Mouse (Mus musculus): ENCODE data around the gene Imp3. TPM values are rescaled to one million over a fixed set of nuclear protein-coding genes. Genes with fewer than 3 reads are reported as not detected.

Gene Imp3
- polyA plus RNA-seq (2014; fragmentation: Illumina TruSeq; extraction: RNeasy Lipid Tissue Mini Kit (QIAGEN cat#74804); ENCODE audit: low read depth, low replicate concordance): 12.1 TPM

GRCm38 (mm10) chr9:56937223-56938160 lies at the start of gene Imp3:
Gene Imp3, plus strand, starts transcription at chr9:56937475.

GRCm38 (mm10) chr9:56928041-56928811 lies 9.0 kb upstream of the Imp3 start, which contains the start of gene Snx33:
Gene Snx33, minus strand, starts transcription at chr9:56928371.

GRCm38 (mm10) chr9:56950414-56951400 lies 13.4 kb downstream of the Imp3 start, which contains the start of gene Snupn:
Gene Snupn, plus strand, starts transcription at chr9:56950878.

Other genes with a start within 250 kb of the Imp3 start
- 0.11 TPM for gene Lingo1, start 141.0 kb upstream of the Imp3 start, polyA plus RNA-seq (2014; fragmentation: Illumina TruSeq; extraction: RNeasy Lipid Tissue Mini Kit (QIAGEN cat#74804); ENCODE audit: low read depth, low replicate concordance)
- 43.4 TPM for gene Odf3l1, start 72.8 kb upstream of the Imp3 start, polyA plus RNA-seq (2014; fragmentation: Illumina TruSeq; extraction: RNeasy Lipid Tissue Mini Kit (QIAGEN cat#74804); ENCODE audit: low read depth, low replicate concordance)
- gene Cspg4, start 72.4 kb upstream of the Imp3 start, polyA plus RNA-seq (2014; fragmentation: Illumina TruSeq; extraction: RNeasy Lipid Tissue Mini Kit (QIAGEN cat#74804); ENCODE audit: low read depth, low replicate concordance): 0.10 TPM
- 2.4 TPM for gene Snx33, start 9.1 kb upstream of the Imp3 start, polyA plus RNA-seq (2014; fragmentation: Illumina TruSeq; extraction: RNeasy Lipid Tissue Mini Kit (QIAGEN cat#74804); ENCODE audit: low read depth, low replicate concordance)
- gene Snupn, start 13.4 kb downstream of the Imp3 start, polyA plus RNA-seq (2014; fragmentation: Illumina TruSeq; extraction: RNeasy Lipid Tissue Mini Kit (QIAGEN cat#74804); ENCODE audit: low read depth, low replicate concordance): 35.1 TPM
- 24.0 TPM for gene Ptpn9, start 57.4 kb downstream of the Imp3 start, polyA plus RNA-seq (2014; fragmentation: Illumina TruSeq; extraction: RNeasy Lipid Tissue Mini Kit (QIAGEN cat#74804); ENCODE audit: low read depth, low replicate concordance)
- 42.0 TPM for gene Sin3a, start 134.6 kb downstream of the Imp3 start, polyA plus RNA-seq (2014; fragmentation: Illumina TruSeq; extraction: RNeasy Lipid Tissue Mini Kit (QIAGEN cat#74804); ENCODE audit: low read depth, low replicate concordance)
- gene Man2c1, start 193.2 kb downstream of the Imp3 start, polyA plus RNA-seq (2014; fragmentation: Illumina TruSeq; extraction: RNeasy Lipid Tissue Mini Kit (QIAGEN cat#74804); ENCODE audit: low read depth, low replicate concordance): 13.0 TPM
- gene Neil1, start 210.8 kb downstream of the Imp3 start, polyA plus RNA-seq (2014; fragmentation: Illumina TruSeq; extraction: RNeasy Lipid Tissue Mini Kit (QIAGEN cat#74804); ENCODE audit: low read depth, low replicate concordance): not detected
- gene Commd4, start 220.9 kb downstream of the Imp3 start, polyA plus RNA-seq (2014; fragmentation: Illumina TruSeq; extraction: RNeasy Lipid Tissue Mini Kit (QIAGEN cat#74804); ENCODE audit: low read depth, low replicate concordance): 3.4 TPM

All from testis, adult 10 weeks (tissue).